Mouse (Mus musculus): ENCODE measurements at regions not wholly inside any gene's neighbourhood (a gene's known extent, or its start where the extent isn't known, plus 50 kb on each side); places are given as distances from the start of the nearest gene placed in this dataset.

DNA sequence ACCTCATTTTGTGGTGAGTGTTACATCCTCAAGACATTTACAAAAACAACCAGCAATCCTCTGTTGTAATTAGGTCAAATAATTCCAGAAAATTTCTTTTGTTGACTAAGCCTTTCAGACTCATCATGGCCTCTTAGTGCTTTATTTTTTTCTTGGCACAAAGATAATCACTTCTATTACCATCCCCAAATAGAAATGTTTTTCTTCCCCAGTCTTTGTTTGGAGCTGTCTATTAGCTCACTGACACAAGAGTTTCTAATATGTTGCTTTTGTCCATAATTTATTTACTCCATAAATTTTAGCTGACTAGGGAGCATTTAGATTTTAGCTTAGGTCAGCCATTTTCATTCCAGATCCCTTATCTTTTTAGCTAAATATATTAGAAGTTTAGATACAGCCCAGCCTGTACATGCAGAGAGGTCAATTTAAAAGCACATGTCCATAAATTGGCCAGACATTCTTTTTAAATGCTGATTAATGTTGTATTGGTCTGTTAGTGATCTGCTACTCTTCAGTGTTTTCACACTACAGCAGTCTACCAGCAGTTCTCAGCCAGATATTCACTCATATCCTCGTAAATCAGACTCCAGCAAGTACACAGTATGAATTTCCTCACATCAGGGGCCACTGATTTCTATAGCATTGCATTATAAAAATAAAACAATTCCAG is 513.0 kb upstream of the Dmac1 start:
- H3K4me1 ChIP-seq (replicated peaks; ENCODE audit: low read depth, low read length): no peaks in the 10 kb centered on the region
- H3K4me3 ChIP-seq (replicated peaks; ENCODE audit: low read length): no peak overlapping the region
- TF ChIP-seq CTCF (conservative IDR thresholded peaks at IDR 0.05; ENCODE audit: low read length): no peak
- no peak for TF ChIP-seq POU5F1 (IDR thresholded peaks at IDR 0.05; ENCODE audit: borderline replicate concordance, low read length)
- TF ChIP-seq NANOG (IDR thresholded peaks at IDR 0.05; ENCODE audit: borderline replicate concordance, low read length): no peak
- no peaks in the 10 kb centered on the region for H3K36me3 ChIP-seq (ENCODE audit: insufficient read depth, low read length)
- H3K9me3 ChIP-seq (ENCODE audit: low read length): no peaks in the 10 kb centered on the region
- no peaks in the 10 kb centered on the region for H3K27me3 ChIP-seq (ENCODE audit: insufficient read depth, low read length)

DNA sequence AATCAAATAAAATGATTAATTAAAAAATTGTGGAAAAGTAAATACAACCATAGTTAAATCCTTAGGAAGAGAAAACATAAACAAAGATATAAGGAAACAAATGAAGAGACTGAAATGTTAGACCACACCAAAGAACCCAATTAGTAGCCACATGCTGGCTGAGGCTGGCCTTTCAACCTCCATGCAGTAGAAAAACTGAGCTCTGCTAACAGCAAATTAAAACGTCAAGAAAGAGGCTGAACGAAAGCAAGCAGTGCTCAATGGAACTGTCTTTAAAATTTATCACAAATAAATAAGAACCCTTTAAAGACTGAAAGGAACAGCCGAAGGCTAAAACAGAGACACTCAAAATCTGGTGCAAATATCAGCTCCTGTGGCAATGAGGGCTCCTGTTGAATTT is 509.3 kb upstream of the Dmac1 start:
- Histone ChIP-seq H3K9me3 (ENCODE audit: low read length) (no peaks in the 10 kb centered on the region), H3K36me3 (ENCODE audit: insufficient read depth, low read length) (no peaks in the 10 kb centered on the region), H3K4me1 (replicated peaks; ENCODE audit: low read depth, low read length) (no peaks in the 10 kb centered on the region), H3K27me3 (ENCODE audit: insufficient read depth, low read length) (no peaks in the 10 kb centered on the region), H3K4me3 (replicated peaks; ENCODE audit: low read length) (no peak overlapping the region)
- TF ChIP-seq POU5F1 (IDR thresholded peaks at IDR 0.05; ENCODE audit: borderline replicate concordance, low read length) (no peak), CTCF (conservative IDR thresholded peaks at IDR 0.05; ENCODE audit: low read length) (no peak), NANOG (IDR thresholded peaks at IDR 0.05; ENCODE audit: borderline replicate concordance, low read length) (no peak)

GRCm38 (mm10) chr4:75786391-75786790 is 508.3 kb upstream of the Dmac1 start:
- H3K4me1 ChIP-seq (replicated peaks; ENCODE audit: low read depth, low read length): no peaks in the 10 kb centered on the region
- H3K4me3 ChIP-seq (replicated peaks; ENCODE audit: low read length): no peak overlapping the region
- H3K9me3 ChIP-seq (ENCODE audit: low read length): no peaks in the 10 kb centered on the region
- no peaks in the 10 kb centered on the region for H3K27me3 ChIP-seq (ENCODE audit: insufficient read depth, low read length)
- TF ChIP-seq NANOG (IDR thresholded peaks at IDR 0.05; ENCODE audit: borderline replicate concordance, low read length): no peak
- TF ChIP-seq POU5F1 (IDR thresholded peaks at IDR 0.05; ENCODE audit: borderline replicate concordance, low read length): no peak
- TF ChIP-seq CTCF (conservative IDR thresholded peaks at IDR 0.05; ENCODE audit: low read length): no peak
- no peaks in the 10 kb centered on the region for H3K36me3 ChIP-seq (ENCODE audit: insufficient read depth, low read length)

GRCm38 (mm10) chr4:75779492-75779891 is 501.4 kb upstream of the Dmac1 start:
- TF ChIP-seq POU5F1 (IDR thresholded peaks at IDR 0.05; ENCODE audit: borderline replicate concordance, low read length): no peak
- no peaks in the 10 kb centered on the region for H3K36me3 ChIP-seq (ENCODE audit: insufficient read depth, low read length)
- no peaks in the 10 kb centered on the region for H3K27me3 ChIP-seq (ENCODE audit: insufficient read depth, low read length)
- no peaks in the 10 kb centered on the region for H3K9me3 ChIP-seq (ENCODE audit: low read length)
- no peaks in the 10 kb centered on the region for H3K4me1 ChIP-seq (replicated peaks; ENCODE audit: low read depth, low read length)
- H3K4me3 ChIP-seq (replicated peaks; ENCODE audit: low read length): no peak overlapping the region

- no peaks in the 10 kb centered on the region for H3K9me3 ChIP-seq (ENCODE audit: low read length)
- no peaks in the 10 kb centered on the region for H3K27me3 ChIP-seq (ENCODE audit: insufficient read depth, low read length)
- H3K4me1 ChIP-seq (replicated peaks; ENCODE audit: low read depth, low read length): no peaks in the 10 kb centered on the region
- H3K36me3 ChIP-seq (ENCODE audit: insufficient read depth, low read length): no peaks in the 10 kb centered on the region
- TF ChIP-seq NANOG (IDR thresholded peaks at IDR 0.05; ENCODE audit: borderline replicate concordance, low read length) (no peak), CTCF (conservative IDR thresholded peaks at IDR 0.05; ENCODE audit: low read length) (no peak), POU5F1 (IDR thresholded peaks at IDR 0.05; ENCODE audit: borderline replicate concordance, low read length) (no peak)
- H3K4me3 ChIP-seq (replicated peaks; ENCODE audit: low read length): no peak overlapping the region
Observed at GRCm38 (mm10) chr4:75764141-75764540, 486.0 kb upstream of the Dmac1 start.

DNA sequence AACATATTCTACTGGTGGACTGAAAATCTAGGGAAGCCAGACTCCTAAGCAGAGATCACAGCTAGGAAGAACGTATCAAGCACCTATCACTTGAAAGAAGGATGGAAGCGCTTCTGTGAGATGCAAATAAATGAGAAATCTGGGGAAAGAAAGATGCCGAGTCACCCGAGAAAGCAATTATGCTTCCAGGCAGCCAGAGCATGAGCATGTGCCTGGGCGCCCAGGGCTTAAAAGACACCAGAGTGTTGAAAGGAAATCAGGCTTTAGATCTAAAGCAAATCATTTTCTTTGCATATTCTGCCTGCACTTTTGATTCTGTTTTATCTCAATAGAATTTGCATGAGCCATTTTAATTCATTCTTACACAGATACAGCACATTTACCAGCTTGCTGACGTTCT is 466.5 kb upstream of the Dmac1 start:
- H3K36me3 ChIP-seq (ENCODE audit: insufficient read depth, low read length): no peaks in the 10 kb centered on the region
- H3K4me3 ChIP-seq (replicated peaks; ENCODE audit: low read length): no peak overlapping the region
- H3K4me1 ChIP-seq (replicated peaks; ENCODE audit: low read depth, low read length): no peaks in the 10 kb centered on the region
- no peak for TF ChIP-seq POU5F1 (IDR thresholded peaks at IDR 0.05; ENCODE audit: borderline replicate concordance, low read length)
- TF ChIP-seq CTCF (conservative IDR thresholded peaks at IDR 0.05; ENCODE audit: low read length): no peak
- TF ChIP-seq NANOG (IDR thresholded peaks at IDR 0.05; ENCODE audit: borderline replicate concordance, low read length): no peak
- H3K9me3 ChIP-seq (ENCODE audit: low read length): no peaks in the 10 kb centered on the region
- no peaks in the 10 kb centered on the region for H3K27me3 ChIP-seq (ENCODE audit: insufficient read depth, low read length)

DNA sequence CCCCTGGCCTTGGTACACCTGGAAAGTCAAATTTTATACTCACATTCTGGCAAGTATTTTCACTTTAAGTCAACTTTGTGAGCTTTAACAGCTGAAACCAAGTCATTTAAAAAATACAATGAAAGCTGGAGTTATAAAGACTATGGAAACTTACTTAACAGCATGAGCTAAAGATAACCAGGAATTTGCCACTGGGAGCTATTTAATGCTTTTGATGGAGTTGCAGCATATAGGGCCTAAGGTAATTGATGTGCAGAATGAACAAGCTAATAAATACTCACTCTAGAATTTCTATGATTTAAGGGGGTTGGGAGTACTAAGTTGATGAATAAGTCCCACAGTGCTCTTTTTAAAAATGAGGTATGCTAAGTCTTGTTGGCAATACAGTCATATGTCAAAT is 463.5 kb upstream of the Dmac1 start:
- H3K27me3 ChIP-seq (ENCODE audit: insufficient read depth, low read length): no peaks in the 10 kb centered on the region
- no peaks in the 10 kb centered on the region for H3K9me3 ChIP-seq (ENCODE audit: low read length)
- TF ChIP-seq NANOG (IDR thresholded peaks at IDR 0.05; ENCODE audit: borderline replicate concordance, low read length) (no peak), POU5F1 (IDR thresholded peaks at IDR 0.05; ENCODE audit: borderline replicate concordance, low read length) (no peak), CTCF (conservative IDR thresholded peaks at IDR 0.05; ENCODE audit: low read length) (no peak)
- no peaks in the 10 kb centered on the region for H3K36me3 ChIP-seq (ENCODE audit: insufficient read depth, low read length)
- no peak overlapping the region for H3K4me3 ChIP-seq (replicated peaks; ENCODE audit: low read length)
- no peaks in the 10 kb centered on the region for H3K4me1 ChIP-seq (replicated peaks; ENCODE audit: low read depth, low read length)

GRCm38 (mm10) chr4:75730798-75731400 is 452.8 kb upstream of the Dmac1 start:
- TF ChIP-seq CTCF (conservative IDR thresholded peaks at IDR 0.05; ENCODE audit: low read length) (no peak), NANOG (IDR thresholded peaks at IDR 0.05; ENCODE audit: borderline replicate concordance, low read length) (no peak), POU5F1 (IDR thresholded peaks at IDR 0.05; ENCODE audit: borderline replicate concordance, low read length) (no peak)
- H3K9me3 ChIP-seq (ENCODE audit: low read length): no peaks in the 10 kb centered on the region
- H3K4me3 ChIP-seq (replicated peaks; ENCODE audit: low read length): no peak overlapping the region
- H3K36me3 ChIP-seq (ENCODE audit: insufficient read depth, low read length): no peaks in the 10 kb centered on the region
- H3K27me3 ChIP-seq (ENCODE audit: insufficient read depth, low read length): no peaks in the 10 kb centered on the region
- no peaks in the 10 kb centered on the region for H3K4me1 ChIP-seq (replicated peaks; ENCODE audit: low read depth, low read length)

- H3K36me3 ChIP-seq (ENCODE audit: insufficient read depth, low read length): no peaks in the 10 kb centered on the region
- H3K27me3 ChIP-seq (ENCODE audit: insufficient read depth, low read length): no peaks in the 10 kb centered on the region
- TF ChIP-seq NANOG (IDR thresholded peaks at IDR 0.05; ENCODE audit: borderline replicate concordance, low read length): no peak
- TF ChIP-seq CTCF (conservative IDR thresholded peaks at IDR 0.05; ENCODE audit: low read length): no peak
- no peak for TF ChIP-seq POU5F1 (IDR thresholded peaks at IDR 0.05; ENCODE audit: borderline replicate concordance, low read length)
- H3K4me1 ChIP-seq (replicated peaks; ENCODE audit: low read depth, low read length): no peaks in the 10 kb centered on the region
- peaks cover 13% of the 10 kb centered on the region for H3K9me3 ChIP-seq (ENCODE audit: low read length)
- no peak overlapping the region for H3K4me3 ChIP-seq (replicated peaks; ENCODE audit: low read length)
Observed at GRCm38 (mm10) chr4:75714652-75715051, 436.5 kb upstream of the Dmac1 start.
